Mouse (Mus musculus): ENCODE data around the gene Elmo1.

GRCm38 (mm10) chr13:20342881-20343280 lies 252.5 kb downstream of the Elmo1 start:
- TF ChIP-seq CTCF (IDR thresholded peaks at IDR 0.05; ENCODE audit: control insufficient read depth, insufficient read depth, insufficient read length) (no peak), CEBPB (IDR thresholded peaks at IDR 0.05; ENCODE audit: low read depth) (no peak), USF1 (IDR thresholded peaks at IDR 0.05; ENCODE audit: low read depth) (no peak), MAX (IDR thresholded peaks at IDR 0.05) (no peak), MYOD1 (IDR thresholded peaks at IDR 0.05; ENCODE audit: control insufficient read depth, insufficient read length, low read depth) (no peak)

Measured in C2C12 (cell line).